Mouse (Mus musculus): Measurements from ENCODE around the gene Nt5dc1.
"Not testable (repeated sequence)": the region's sequence is repeated elsewhere in the genome, so short reads cannot be mapped to it uniquely, and the experiment has no call there.

The Nt5dc1 gene

GRCm38 (mm10) chr10:34312536-34312935 lies 105.8 kb downstream of the Nt5dc1 start:
- DNase-seq (ENCODE audit: low read depth, low spot score), result no peak

GRCm38 (mm10) chr10:34309915-34310685 lies 108.3 kb downstream of the Nt5dc1 start:
- no peak for DNase-seq (ENCODE audit: low read depth, low spot score)

- DNase-seq (ENCODE audit: low read depth, low spot score), result no peak
Measured at GRCm38 (mm10) chr10:34307070-34307469, 111.3 kb downstream of the Nt5dc1 start.

- no peak for DNase-seq (ENCODE audit: low read depth, low spot score)
Measured at GRCm38 (mm10) chr10:34300368-34300767, 118.0 kb downstream of the Nt5dc1 start.

- no peak for DNase-seq (ENCODE audit: low read depth, low spot score)
Measured at GRCm38 (mm10) chr10:34297980-34298753, 120.2 kb downstream of the Nt5dc1 start.

GRCm38 (mm10) chr10:34297299-34297979 lies 120.9 kb downstream of the Nt5dc1 start, which contains the start of gene Tspyl4:
Gene Tspyl4 (plus strand): TSS chr10:34297442.
- peak; percentile 97 for DNase-seq (ENCODE audit: low read depth, low spot score)

- DNase-seq (ENCODE audit: low read depth, low spot score), result no peak
Measured at GRCm38 (mm10) chr10:34296911-34297298, 121.4 kb downstream of the Nt5dc1 start.

GRCm38 (mm10) chr10:34282420-34283238 lies 135.7 kb downstream of the Nt5dc1 start:
- DNase-seq (ENCODE audit: low read depth, low spot score), result no peak

- DNase-seq (ENCODE audit: low read depth, low spot score), result peak; percentile 97
Measured at GRCm38 (mm10) chr10:34281962-34282388, 136.4 kb downstream of the Nt5dc1 start, which contains the start of gene Tspyl1. Gene Tspyl1 (plus strand): TSS chr10:34282190.

GRCm38 (mm10) chr10:34281211-34281961 lies 137.0 kb downstream of the Nt5dc1 start:
- DNase-seq (ENCODE audit: low read depth, low spot score), result no peak

GRCm38 (mm10) chr10:34280591-34281175 lies 137.7 kb downstream of the Nt5dc1 start:
- no peak for DNase-seq (ENCODE audit: low read depth, low spot score)

- DNase-seq (ENCODE audit: low read depth, low spot score), result no peak
Measured at GRCm38 (mm10) chr10:34271681-34272080, 146.7 kb downstream of the Nt5dc1 start.

GRCm38 (mm10) chr10:34267312-34268070 lies 150.9 kb downstream of the Nt5dc1 start:
- DNase-seq (ENCODE audit: low read depth, low spot score), result no peak

GRCm38 (mm10) chr10:34265106-34265505 lies 153.2 kb downstream of the Nt5dc1 start:
- no peak for DNase-seq (ENCODE audit: low read depth, low spot score)

- not testable (repeated sequence) for DNase-seq (ENCODE audit: low read depth, low spot score)
Measured at GRCm38 (mm10) chr10:34252833-34253232, 165.5 kb downstream of the Nt5dc1 start.

- DNase-seq (ENCODE audit: low read depth, low spot score), result no peak
Measured at GRCm38 (mm10) chr10:34249594-34249993, 168.8 kb downstream of the Nt5dc1 start.

- DNase-seq (ENCODE audit: low read depth, low spot score), result no peak
Measured at GRCm38 (mm10) chr10:34247757-34248156, 170.6 kb downstream of the Nt5dc1 start.

GRCm38 (mm10) chr10:34246106-34246505 lies 172.2 kb downstream of the Nt5dc1 start:
- no peak for DNase-seq (ENCODE audit: low read depth, low spot score)

- DNase-seq (ENCODE audit: low read depth, low spot score), result no peak
Measured at GRCm38 (mm10) chr10:34244745-34245144, 173.6 kb downstream of the Nt5dc1 start.

Data from telencephalon, adult 2 months (tissue).